Mouse (Mus musculus) hematopoietic multipotent progenitor cell, adult 10-12 weeks (in vitro differentiated cells): Measurements from ENCODE around the gene Ints6l. TPM values are rescaled to one million over a fixed set of nuclear protein-coding genes. Genes with fewer than 3 reads are reported as not detected.

ENCODE experiments used
- polyA plus RNA-seq: library from polyadenylated mRNA; stranded (reverse); fragments of >175 nt; gene quantifications from 2 replicates; pipeline ENCODE4 v1.2.3, GENCODE M21; 2012; ENCODE audit warnings: low replicate concordance

Ints6l gene
- 3.6 and 4.4 TPM in 2 replicates for polyA plus RNA-seq

DNA sequence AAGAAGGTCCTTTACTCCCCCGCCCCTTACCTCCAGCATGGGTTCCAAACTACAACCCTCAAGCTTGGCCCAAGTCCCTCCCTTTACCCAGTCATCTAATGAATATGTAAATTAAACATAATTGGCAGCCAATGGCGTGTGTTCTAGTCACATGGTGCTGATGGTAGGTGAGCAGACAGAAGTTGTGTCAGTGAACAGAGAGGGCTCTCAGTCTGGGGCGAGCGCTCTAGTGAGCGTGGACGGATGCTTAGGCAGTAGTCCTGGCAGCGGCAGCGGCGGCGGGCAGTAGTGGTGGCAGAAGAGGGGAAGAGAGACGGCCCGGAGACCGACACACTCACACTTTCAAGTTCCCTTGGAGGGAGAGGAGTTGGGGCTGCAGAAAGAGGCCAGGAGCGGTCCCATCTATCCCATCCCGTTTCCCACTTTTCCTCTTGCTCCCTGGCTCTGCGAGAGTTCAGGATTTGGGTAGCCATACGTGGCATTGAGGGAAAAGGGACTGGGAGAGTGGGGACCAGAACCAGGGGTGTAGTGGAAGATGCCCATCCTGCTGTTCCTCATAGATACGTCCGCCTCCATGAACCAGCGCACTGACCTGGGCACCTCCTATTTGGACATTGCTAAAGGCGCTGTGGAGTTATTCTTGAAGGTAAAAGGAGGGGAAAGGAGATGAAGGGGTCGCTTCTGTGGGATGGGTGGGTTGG is at the start of gene Ints6l:
Gene Ints6l (plus strand): TSS at position 187 of the 701 bp plus-strand sequence.

DNA sequence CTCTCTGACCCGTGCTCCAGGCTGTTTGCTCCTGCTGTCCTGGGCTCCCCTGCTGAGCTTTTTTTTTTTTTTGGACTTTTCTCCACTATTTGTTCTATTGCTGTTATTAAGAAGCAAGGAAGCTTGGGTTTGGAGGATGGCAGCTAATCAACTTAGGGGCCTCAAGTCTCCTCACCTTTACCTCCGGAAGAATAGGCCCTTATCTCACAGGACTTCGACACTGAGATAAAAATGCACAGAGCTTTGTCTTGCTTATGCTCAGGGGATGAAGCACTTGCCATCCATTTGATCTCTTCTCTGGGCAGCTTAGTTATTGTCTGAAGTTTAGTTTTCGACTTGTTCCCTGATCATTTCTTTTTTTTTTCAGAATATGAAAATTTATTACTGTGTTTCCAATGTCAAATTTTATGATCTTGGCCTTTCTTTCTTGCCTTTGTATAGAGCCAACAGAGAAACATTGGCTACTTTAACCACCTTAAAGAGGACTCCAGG is 7.1 kb upstream of the Ints6l start, which contains the start of gene Gm2174:
Gene Gm2174 (plus strand): TSS at position 442 of the 492 bp plus-strand sequence.

DNA sequence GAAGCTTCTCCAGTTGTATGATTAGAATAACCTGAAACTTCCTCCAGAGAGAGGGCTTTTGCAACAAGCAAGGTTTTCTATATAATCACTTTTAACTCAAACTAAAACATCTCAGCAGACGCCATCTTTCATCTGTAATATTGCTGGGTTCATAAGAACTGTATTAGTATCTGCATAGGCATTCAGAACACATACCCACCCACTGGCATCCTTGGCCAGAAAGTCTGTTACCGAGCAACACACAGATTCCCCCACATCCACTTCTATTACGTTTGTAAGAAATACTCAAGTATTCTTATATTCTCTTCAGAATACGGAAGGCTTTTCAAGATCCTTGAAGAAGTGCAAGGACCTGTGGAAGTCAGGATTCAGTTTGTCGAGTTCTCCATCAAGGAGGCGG is 69.8 kb downstream of the Ints6l start, which contains the start of gene Gm10477:
Gene Gm10477 (plus strand): TSS at position 301 of the 400 bp plus-strand sequence.

DNA sequence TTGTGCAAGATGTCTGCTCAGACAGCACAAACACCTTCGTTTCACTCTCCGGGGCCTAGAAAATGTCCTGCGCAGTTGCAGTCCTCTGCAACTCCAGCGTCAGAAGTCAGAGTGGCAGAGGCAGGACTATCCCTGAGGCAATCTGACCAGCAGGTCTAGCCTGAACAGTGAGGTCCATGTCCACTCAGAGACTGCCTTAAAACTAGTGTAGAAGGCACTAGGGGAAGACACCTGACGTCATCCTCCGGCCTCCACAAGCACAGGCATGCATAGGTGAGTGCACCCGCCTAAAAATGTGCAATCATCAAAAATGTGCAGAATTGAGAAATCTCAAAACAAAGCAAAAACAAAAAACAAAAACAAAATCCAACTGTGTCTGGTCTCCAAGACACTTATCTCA is 94.8 kb downstream of the Ints6l start, which contains the start of gene Gm648:
Gene Gm648 (minus strand): TSS at position 101 of the 400 bp plus-strand sequence.

Other genes starting within 250 kb of the Ints6l start
- not detected in 2 replicates for gene Gm773, start 242.0 kb upstream of the Ints6l start, polyA plus RNA-seq
- 0.09 TPM in 1 of 2 replicates, not detected in the other for gene Zfp449, start 108.5 kb upstream of the Ints6l start, polyA plus RNA-seq
- 0.35 and 0.81 TPM in 2 replicates for gene Smim10l2a, start 80.3 kb upstream of the Ints6l start, polyA plus RNA-seq
- gene Gm2174, start 6.9 kb upstream of the Ints6l start, polyA plus RNA-seq = not detected in 2 replicates
- gene Gm10477, start 69.9 kb downstream of the Ints6l start, polyA plus RNA-seq = not detected in 2 replicates
- gene Gm648, start 94.7 kb downstream of the Ints6l start, polyA plus RNA-seq = not detected in 2 replicates
- gene Mmgt1, start 143.2 kb downstream of the Ints6l start, polyA plus RNA-seq = 0.39 and 0.85 TPM in 2 replicates
- 10.4 and 33.9 TPM in 2 replicates for gene Slc9a6, start 154.9 kb downstream of the Ints6l start, polyA plus RNA-seq